Comparison of ENCODE assay signal across 1 mouse cellular context in the genomic region with DNA sequence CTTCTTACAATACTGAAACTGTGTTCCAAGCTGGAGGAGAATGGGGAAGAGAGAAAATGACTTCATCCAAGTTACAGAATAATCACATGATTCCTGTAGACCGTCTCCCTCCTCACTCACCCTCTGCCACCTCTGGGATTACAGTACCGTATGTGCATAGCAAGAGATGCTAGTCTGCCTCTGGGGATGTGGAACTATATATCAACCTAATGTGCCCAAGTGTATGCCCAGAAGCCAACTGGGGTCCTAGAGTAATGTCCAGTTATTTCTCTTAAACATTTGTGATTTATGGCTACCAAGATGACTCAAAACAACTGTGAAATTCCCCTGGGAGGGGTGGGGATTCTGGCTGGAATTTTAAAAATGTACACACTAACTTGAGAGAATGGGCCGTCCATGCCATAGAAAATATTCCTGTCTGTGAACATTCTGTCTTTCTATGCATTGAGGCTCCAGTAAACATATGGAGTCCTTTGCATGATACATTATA.
TF ChIP-seq lines count a peak whose summit lies in the region.

No protein-coding gene starts in this region.

TF ChIP-seq in CH12.LX, 34 proteins besides CTCF, POLR2A, EP300 and RAD21 (continued from another document):
- TF ChIP-seq JUND (conservative IDR thresholded peaks at IDR 0.05; ENCODE audit: low read depth, low read length) (0 out of 2 replicates have a peak, but pooled peaks have one; percentile 17), USF2 (conservative IDR thresholded peaks at IDR 0.05; ENCODE audit: low read depth, low read length) (0 out of 2 replicates have a peak, but pooled peaks have one; percentile 11), ZKSCAN1 (IDR thresholded peaks at IDR 0.05; ENCODE audit: borderline replicate concordance, low read depth, low read length) (no peak), MEF2A (IDR thresholded peaks at IDR 0.05; ENCODE audit: borderline replicate concordance, low read depth, low read length) (peak; percentile 43), BHLHE40 (IDR thresholded peaks at IDR 0.05; ENCODE audit: low read depth, low read length) (peak; percentile 65)
TF ChIP-seq in CH12.LX: peak in this region for 7.
